Mouse (Mus musculus) urinary bladder, adult 18-20 months (tissue): ENCODE data around the gene Ascc2.
A peak's percentile ranks its signal among the peaks of the same experiment; 100 is the strongest.
"Not testable (repeated sequence)": the region's sequence is repeated elsewhere in the genome, so short reads cannot be mapped to it uniquely, and the experiment has no call there.

Experiments
- DNase-seq, 2 experiments: peaks; one replicate each; pipeline ENCODE4 v3.0.0; 2022; ENCODE audit warnings: low spot score in 2 of 2, mixed read lengths in 2 of 2

Ascc2 gene

GRCm38 (mm10) chr11:4684186-4684585 is 46.6 kb downstream of the Ascc2 start:
- DNase-seq = no peak

- DNase-seq = no peak
These were observed 47.5 kb downstream of the Ascc2 start for GRCm38 (mm10) chr11:4685071-4685470.

DNA sequence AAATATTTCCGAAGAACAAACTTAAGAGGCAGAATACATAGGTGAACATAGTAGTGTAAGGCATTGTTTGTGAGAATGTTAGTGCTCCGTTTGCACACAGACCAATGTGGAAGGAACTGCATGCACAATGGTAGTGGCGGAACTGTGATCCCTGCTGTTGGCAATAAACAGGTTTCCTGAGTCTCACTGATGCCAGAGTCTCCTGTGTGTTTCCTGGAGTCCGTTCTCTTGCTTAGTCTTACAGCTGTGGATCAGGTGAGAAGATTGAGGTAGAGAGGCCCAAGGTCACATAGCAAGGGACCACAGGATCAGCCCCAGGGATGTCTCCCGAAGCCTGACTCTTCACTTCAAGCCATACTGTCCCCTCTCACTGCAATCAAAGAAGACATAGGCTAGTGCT is 48.0 kb downstream of the Ascc2 start:
- DNase-seq = no peak

GRCm38 (mm10) chr11:4687027-4687426 is 49.5 kb downstream of the Ascc2 start:
- no peak for DNase-seq

GRCm38 (mm10) chr11:4687874-4688273 is 50.3 kb downstream of the Ascc2 start:
- no peak for DNase-seq

- peak; percentile 35 to 59 for DNase-seq
These were observed 51.3 kb downstream of the Ascc2 start for GRCm38 (mm10) chr11:4688632-4689380.

- no peak for DNase-seq
These were observed 52.8 kb downstream of the Ascc2 start for GRCm38 (mm10) chr11:4690353-4690752.

DNA sequence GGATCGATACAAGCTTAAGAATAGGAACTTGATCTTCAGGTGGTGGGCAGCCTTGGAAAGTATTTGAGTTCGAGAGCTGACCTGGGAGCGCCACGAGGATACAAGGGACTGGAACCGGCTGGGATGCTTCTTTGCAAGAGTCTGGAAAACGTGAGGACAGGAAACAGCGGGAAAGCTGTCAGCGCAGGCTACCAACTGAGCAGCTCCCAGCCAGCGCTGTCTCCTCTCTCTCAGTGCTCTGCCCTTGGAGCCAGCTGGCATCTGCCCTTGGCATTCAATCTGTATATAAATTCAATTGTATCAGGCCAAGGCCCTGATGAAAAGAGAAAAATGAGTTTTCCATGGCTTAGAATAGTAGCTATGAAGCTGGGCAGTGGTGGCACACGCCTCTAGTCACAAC is 53.7 kb downstream of the Ascc2 start:
- no peak for DNase-seq

DNA sequence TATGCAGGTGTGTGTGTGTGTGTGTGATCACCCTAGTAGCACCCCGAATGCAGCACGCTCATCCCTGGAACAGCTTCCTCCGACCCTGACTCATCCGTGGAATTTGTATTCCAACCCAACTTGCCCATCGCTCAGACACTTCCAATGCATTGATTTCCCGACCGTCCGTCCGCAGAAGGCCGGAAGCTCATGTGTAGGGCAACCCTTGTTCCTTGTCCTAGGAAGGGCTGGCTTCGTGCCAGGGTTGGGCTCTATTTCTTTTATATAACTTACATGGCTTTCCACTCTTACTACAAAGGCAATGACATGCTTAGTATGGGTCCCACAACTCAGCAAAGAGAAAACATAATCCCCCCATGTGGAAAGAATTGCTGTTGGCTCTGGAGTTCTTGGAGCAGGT is 54.6 kb downstream of the Ascc2 start:
- no peak for DNase-seq

GRCm38 (mm10) chr11:4697043-4697983 is 59.8 kb downstream of the Ascc2 start:
- DNase-seq = peak in 1 of 2 experiments; percentile 69

DNA sequence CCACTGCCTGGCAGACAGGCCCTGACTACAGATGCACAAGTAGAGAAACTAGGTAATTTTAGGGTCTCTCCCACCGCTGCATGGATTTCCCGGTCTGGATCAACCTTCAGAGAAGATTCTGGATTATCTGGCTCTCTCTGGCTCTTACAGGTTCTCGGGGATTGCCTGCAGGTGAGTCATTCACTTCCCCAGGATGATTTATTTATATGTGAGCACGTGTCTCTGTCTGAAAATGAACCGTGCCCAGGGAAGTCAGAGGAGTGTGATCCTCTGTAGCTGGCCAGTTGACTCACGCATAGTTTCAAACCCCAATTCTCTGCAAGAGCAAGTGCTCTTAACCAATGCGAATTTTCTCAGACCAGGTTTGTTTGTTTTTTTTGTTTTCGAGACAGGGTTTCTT is 63.2 kb downstream of the Ascc2 start:
- DNase-seq = peak in 1 of 2 experiments; percentile 45

- no peak for DNase-seq
These were observed 66.1 kb downstream of the Ascc2 start for GRCm38 (mm10) chr11:4703688-4704071.

- DNase-seq = peak; percentile 84 to 87
These were observed 66.8 kb downstream of the Ascc2 start, which contains the start of the genes Uqcr10 and Zmat5 for GRCm38 (mm10) chr11:4704072-4704964. TSS of gene Uqcr10 (minus strand) at chr11:4704342. TSS of gene Zmat5 (plus strand) at chr11:4704678.

DNA sequence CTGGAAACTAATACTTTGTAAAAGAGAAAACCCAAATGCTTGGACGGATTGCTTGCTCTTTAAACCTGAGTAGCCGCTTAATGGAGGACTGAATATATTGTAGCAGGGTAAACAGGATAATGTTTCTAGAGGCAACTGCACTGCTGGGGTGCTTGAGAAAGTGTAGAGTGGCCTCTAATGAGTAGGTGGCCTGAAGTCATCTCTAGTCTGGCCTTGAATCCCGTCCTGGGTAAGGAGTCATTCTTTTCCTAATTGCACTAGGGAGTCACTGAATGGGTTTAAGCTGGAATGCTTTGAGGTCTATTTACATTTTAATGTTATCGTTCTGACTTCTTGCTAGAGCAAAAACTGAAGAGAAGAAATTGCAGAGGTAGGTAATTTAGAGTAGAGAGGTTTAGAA is 67.6 kb downstream of the Ascc2 start:
- no peak for DNase-seq

DNA sequence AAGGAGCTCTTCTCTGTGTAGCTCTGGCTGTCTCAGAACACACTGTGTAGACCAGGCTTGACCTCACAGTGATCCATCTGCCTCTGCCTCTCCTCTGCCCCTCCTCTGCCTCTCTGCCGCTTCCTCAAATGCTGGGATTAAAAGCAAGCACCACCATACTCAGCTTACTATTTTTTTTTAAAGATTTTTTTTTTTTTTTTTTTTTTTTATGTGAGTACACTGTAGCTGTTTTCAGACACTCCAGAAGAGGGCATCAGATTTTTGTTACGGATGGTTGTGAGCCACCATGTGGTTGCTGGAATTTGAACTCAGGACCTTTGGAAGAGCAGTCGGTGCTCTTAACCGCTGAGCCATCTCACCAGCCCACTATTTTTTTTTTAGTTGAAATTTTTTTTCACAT is 72.6 kb downstream of the Ascc2 start:
- DNase-seq = not testable (repeated sequence)

DNA sequence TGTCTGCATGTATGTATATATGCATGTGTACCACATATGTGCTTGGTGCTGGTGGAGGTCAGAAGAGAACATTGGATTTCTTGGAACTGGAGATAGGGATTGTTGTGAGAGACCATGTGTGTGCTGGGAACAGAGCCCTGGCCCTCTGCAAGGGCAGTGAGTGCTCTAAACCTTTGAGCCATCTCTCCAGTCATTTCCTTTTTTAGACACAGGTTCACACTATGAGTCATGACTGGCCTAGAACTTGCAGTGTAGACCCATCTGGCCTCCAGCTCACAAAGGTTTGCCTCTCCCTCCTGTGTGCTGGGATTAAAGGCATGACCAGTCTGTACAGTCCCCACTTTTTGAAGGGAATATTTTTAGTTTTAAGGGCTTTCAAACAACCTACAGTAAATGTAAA is 75.3 kb downstream of the Ascc2 start:
- no peak for DNase-seq

GRCm38 (mm10) chr11:4714727-4715126 is 77.2 kb downstream of the Ascc2 start:
- no peak for DNase-seq

DNA sequence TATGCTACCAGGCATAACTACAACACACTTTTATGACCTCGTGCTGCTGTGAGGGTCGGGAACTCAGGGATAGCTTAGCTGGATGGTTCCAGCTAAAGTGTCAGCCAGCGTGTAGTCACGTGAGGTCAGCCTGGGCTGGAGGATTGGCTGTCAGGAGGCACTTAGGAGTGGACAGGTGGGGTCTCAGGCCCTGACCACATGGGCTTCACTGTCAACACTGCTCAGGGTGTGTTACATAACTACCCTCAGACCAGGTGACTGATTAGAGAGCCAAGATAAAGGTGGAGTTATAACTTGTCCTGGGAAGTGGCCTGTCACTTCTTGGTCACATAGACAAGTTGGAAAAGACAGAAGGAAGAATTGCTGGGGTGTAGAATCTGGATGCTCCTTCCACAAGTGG is 78.0 kb downstream of the Ascc2 start:
- DNase-seq = no peak

DNA sequence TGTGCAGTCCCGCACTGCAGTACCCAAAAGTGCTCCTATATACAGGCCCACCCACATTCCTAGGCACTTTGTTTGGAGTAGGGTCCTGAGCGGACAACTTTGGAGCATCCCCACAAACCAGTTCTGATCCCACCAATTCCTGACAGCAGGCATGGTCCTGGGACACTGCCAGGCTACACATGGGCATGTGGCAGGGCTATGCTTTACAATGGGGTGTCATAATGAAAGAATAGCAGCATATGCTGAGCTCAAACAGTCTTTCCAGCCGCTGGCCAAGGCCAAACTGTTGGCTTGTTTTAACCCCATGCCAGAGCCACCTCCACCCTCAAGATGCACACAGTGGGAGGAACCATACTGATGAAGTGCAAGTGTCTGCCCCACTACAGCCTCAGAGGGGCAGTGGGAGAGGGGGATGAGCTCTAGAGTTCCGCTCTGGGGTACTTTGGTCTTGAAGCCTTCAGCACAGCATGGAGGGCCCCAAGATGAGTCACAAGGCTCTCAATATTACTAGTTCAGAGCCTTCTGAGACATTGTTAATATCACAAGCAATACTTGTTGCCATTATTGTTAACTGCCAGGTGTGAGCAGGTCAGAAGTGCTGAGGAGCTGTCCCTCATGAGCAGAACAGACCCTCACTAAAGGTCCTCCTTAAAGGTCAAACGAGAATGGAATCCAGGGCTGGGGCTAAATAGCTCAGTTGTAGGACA is 79.1 kb downstream of the Ascc2 start:
- DNase-seq = no peak

- DNase-seq = no peak
These were observed 81.0 kb downstream of the Ascc2 start for GRCm38 (mm10) chr11:4718548-4718947.

- DNase-seq = no peak
These were observed 82.4 kb downstream of the Ascc2 start for GRCm38 (mm10) chr11:4719961-4720360.
